Mouse (Mus musculus) urinary bladder, adult 18-20 months (tissue): ENCODE measurements around the gene Amdhd1.

Experiments
- DNase-seq, 2 experiments: peaks; one replicate each; pipeline ENCODE4 v3.0.0; 2022; ENCODE audit warnings: low spot score in 2 of 2, mixed read lengths in 2 of 2

The Amdhd1 gene

DNA sequence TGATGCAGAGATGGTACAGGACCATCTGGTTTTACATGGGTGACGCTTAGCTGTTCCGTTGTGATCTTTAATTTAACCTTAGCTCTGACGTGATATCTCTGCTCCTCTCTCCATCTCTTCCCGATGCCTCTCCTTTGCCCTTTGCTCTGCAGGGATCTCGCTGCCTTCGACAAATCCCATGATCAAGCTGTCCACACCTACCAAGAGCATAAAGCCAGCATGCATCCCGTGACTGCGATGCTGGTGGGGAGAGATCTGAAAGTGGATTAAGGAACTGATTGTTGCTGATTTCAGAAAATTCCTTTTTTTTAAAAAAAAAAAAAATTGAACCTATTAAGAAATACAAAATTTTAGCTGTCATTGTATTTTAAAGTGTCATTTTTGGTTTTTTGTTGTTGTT is 55.3 kb downstream of the Amdhd1 start:
- DNase-seq, result no peak
